Mouse (Mus musculus): ENCODE measurements around the gene Slc4a1.
A peak's percentile ranks its signal among the peaks of the same experiment; 100 is the strongest.
"Not testable (repeated sequence)": the region's sequence is repeated elsewhere in the genome, so short reads cannot be mapped to it uniquely, and the experiment has no call there.

The Slc4a1 gene

GRCm38 (mm10) chr11:102366103-102366502, at the start of gene Slc4a1:
Gene Slc4a1 (minus strand): TSS chr11:102366203.
- DNase-seq (ENCODE audit: low spot score in 2 of 2), result not testable (repeated sequence)

GRCm38 (mm10) chr11:102415034-102415802, 49.2 kb upstream of the Slc4a1 start:
- DNase-seq (ENCODE audit: low spot score in 2 of 2), result no peak

GRCm38 (mm10) chr11:102413059-102413458, 47.1 kb upstream of the Slc4a1 start:
- no peak for DNase-seq (ENCODE audit: low spot score in 2 of 2)

GRCm38 (mm10) chr11:102411704-102412103, 45.7 kb upstream of the Slc4a1 start:
- DNase-seq (ENCODE audit: low spot score in 2 of 2), result peak; percentile 78 to 85

- DNase-seq (ENCODE audit: low spot score in 2 of 2), result no peak
Observed at GRCm38 (mm10) chr11:102411061-102411460, 45.1 kb upstream of the Slc4a1 start.

GRCm38 (mm10) chr11:102410345-102410744, 44.3 kb upstream of the Slc4a1 start:
- DNase-seq (ENCODE audit: low spot score in 2 of 2), result not testable (repeated sequence)

GRCm38 (mm10) chr11:102409795-102410330, 43.9 kb upstream of the Slc4a1 start:
- no peak for DNase-seq (ENCODE audit: low spot score in 2 of 2)

GRCm38 (mm10) chr11:102408888-102409794, 43.1 kb upstream of the Slc4a1 start:
- no peak for DNase-seq (ENCODE audit: low spot score in 2 of 2)

- DNase-seq (ENCODE audit: low spot score in 2 of 2), result peak; percentile 95 to 96
Observed at GRCm38 (mm10) chr11:102408344-102408876, 42.4 kb upstream of the Slc4a1 start.

GRCm38 (mm10) chr11:102407834-102408215, 41.8 kb upstream of the Slc4a1 start, which contains the start of gene Slc25a39:
Gene Slc25a39 (minus strand): TSS chr11:102407946.
- no peak for DNase-seq (ENCODE audit: low spot score in 2 of 2)

- DNase-seq (ENCODE audit: low spot score in 2 of 2), result peak; percentile 91
Observed at GRCm38 (mm10) chr11:102406900-102407833, 41.2 kb upstream of the Slc4a1 start.

GRCm38 (mm10) chr11:102406401-102406800, 40.4 kb upstream of the Slc4a1 start:
- DNase-seq (ENCODE audit: low spot score in 2 of 2), result no peak

- DNase-seq (ENCODE audit: low spot score in 2 of 2), result no peak
Observed at GRCm38 (mm10) chr11:102405544-102406285, 39.7 kb upstream of the Slc4a1 start.

- DNase-seq (ENCODE audit: low spot score in 2 of 2), result no peak
Observed at GRCm38 (mm10) chr11:102404161-102405010, 38.4 kb upstream of the Slc4a1 start.

- DNase-seq (ENCODE audit: low spot score in 2 of 2), result no peak
Observed at GRCm38 (mm10) chr11:102403657-102404056, 37.7 kb upstream of the Slc4a1 start.

- no peak for DNase-seq (ENCODE audit: low spot score in 2 of 2)
Observed at GRCm38 (mm10) chr11:102401898-102402500, 36.0 kb upstream of the Slc4a1 start.

GRCm38 (mm10) chr11:102400513-102401084, 34.6 kb upstream of the Slc4a1 start:
- no peak for DNase-seq (ENCODE audit: low spot score in 2 of 2)

- no peak for DNase-seq (ENCODE audit: low spot score in 2 of 2)
Observed at GRCm38 (mm10) chr11:102399610-102400072, 33.6 kb upstream of the Slc4a1 start.

All from spleen, postnatal 36 days (tissue).